Mouse (Mus musculus) midbrain, postnatal 0 days (tissue): ENCODE results near the gene Gm9376. TPM values are rescaled to one million over a fixed set of nuclear protein-coding genes. Genes with fewer than 3 reads are reported as not detected.

ENCODE experiments used
- ATAC-seq: fragments of 200-750 bp; cut with Nextera tagmentation; 2 replicates; pipeline ENCODE4 v1.8.0; 2017; ENCODE audit warnings: moderate number of reproducible peaks, mild to moderate bottlenecking, moderate TSS enrichment, moderate library complexity; ENCODE audit not compliant: low FRiP score
- DNase-seq: peaks from one replicate; pipeline ENCODE4 v3.0.0-alpha.2; 2015; ENCODE audit warnings: low spot score
- H3K27ac ChIP-seq: fragments of 300-500 bp; sonication (generic); 2 replicates; pipeline ENCODE4 v1.5.1; 2014; ENCODE audit warnings: low read depth, mild to moderate bottlenecking, low read length, mixed read lengths
- H3K27me3 ChIP-seq: fragments of 300-500 bp; sonication (generic); 2 replicates; pipeline ENCODE4 v1.6.1; 2014; ENCODE audit warnings: low read length, control low read depth, mixed read lengths; ENCODE audit not compliant: insufficient read depth
- H3K36me3 ChIP-seq: fragments of 300-500 bp; sonication (generic); 2 replicates; pipeline ENCODE4 v1.6.1; 2014; ENCODE audit warnings: low read length, control low read depth, mixed read lengths; ENCODE audit not compliant: insufficient read depth
- H3K4me1 ChIP-seq: fragments of 300-500 bp; sonication (generic); 2 replicates; pipeline ENCODE4 v1.6.1; 2014; ENCODE audit warnings: mild to moderate bottlenecking, control low read depth, antibody characterized with exemption, low read length, mixed read lengths; ENCODE audit not compliant: insufficient read depth
- H3K4me2 ChIP-seq: fragments of 300-500 bp; sonication (generic); 2 replicates; pipeline ENCODE4 v1.6.1; 2014; ENCODE audit warnings: low read depth, mild to moderate bottlenecking, low read length, mixed read lengths; ENCODE audit not compliant: poor library complexity, severe bottlenecking
- H3K4me3 ChIP-seq: fragments of 300-500 bp; sonication (generic); 2 replicates; pipeline ENCODE4 v1.5.1; 2014; ENCODE audit warnings: low read depth, mild to moderate bottlenecking, low read length, moderate library complexity
- H3K9ac ChIP-seq: fragments of 300-500 bp; sonication (generic); replicated peaks from 2 replicates; pipeline ENCODE4 v1.6.1; 2014; ENCODE audit warnings: mild to moderate bottlenecking, low read length, moderate library complexity, mixed read lengths; ENCODE audit not compliant: poor library complexity, severe bottlenecking
- H3K9me3 ChIP-seq: fragments of 300-500 bp; sonication (generic); 2 replicates; pipeline ENCODE4 v1.6.1; 2016; ENCODE audit warnings: low read length, control low read depth
- CTCF ChIP-seq: IDR thresholded peaks from 2 replicates; pipeline ENCODE4 v1.5.1; 2016; ENCODE audit warnings: antibody characterized with exemption, mild to moderate bottlenecking
- WGBS: fragments of 180-500 bp; shearing (Covaris S2); extraction: QIAGEN DNeasy Blood & Tissue Kit; methylation state at CpG from one replicate; pipeline ENCODE4 v1.1.7; 2014; 5-methylcytosine and 5-hydroxymethylcytosine counted together
- polyA plus RNA-seq: library from polyadenylated mRNA; unstranded; fragments of >200 nt; fragmentation: Nextera tagmentation; extraction: Ambion mirVana; gene quantifications from 2 replicates; pipeline ENCODE4 v1.2.1, GENCODE M21; 2015
- total RNA-seq: library from RNA; depleted of rRNA; stranded (reverse); fragments of >200 nt; gene quantifications from 2 replicates; pipeline ENCODE4 v1.2.3, GENCODE M21; 2014

Gm9376 gene
- total and polyA plus RNA-seq, 2 experiments from 2014 or later, result not detected

GRCm38 (mm10) chr14:118236886-118237289 lies 29.9 kb upstream of the Gm9376 start, which contains the start of gene Sox21:
Gene Sox21, minus strand, starts transcription at chr14:118237030.
- ATAC-seq, result peak; percentile 80
- peaks cover 38% of the 10 kb centered on the region for H3K27me3 ChIP-seq
- peak within 1 kb of the TSS; percentile 77 for H3K27ac ChIP-seq
- H3K4me1 ChIP-seq, result peaks cover 4% of the 10 kb centered on the region; the same call in 1 of the 2 replicates
- H3K9me3 ChIP-seq, result no peaks in the 10 kb centered on the region
- peak within 1 kb of the TSS; percentile 79 for H3K4me2 ChIP-seq
- peak within 1 kb of the TSS; percentile 57 for H3K4me3 ChIP-seq
- TF ChIP-seq CTCF, result no peak
- WGBS, result under 1% methylated on average over 34 of the region's 34 CpGs
- DNase-seq, result peak; percentile 75
- H3K9ac ChIP-seq, result peak within 1 kb of the TSS; percentile 57
- H3K36me3 ChIP-seq, result no peaks in the 10 kb centered on the region

DNA sequence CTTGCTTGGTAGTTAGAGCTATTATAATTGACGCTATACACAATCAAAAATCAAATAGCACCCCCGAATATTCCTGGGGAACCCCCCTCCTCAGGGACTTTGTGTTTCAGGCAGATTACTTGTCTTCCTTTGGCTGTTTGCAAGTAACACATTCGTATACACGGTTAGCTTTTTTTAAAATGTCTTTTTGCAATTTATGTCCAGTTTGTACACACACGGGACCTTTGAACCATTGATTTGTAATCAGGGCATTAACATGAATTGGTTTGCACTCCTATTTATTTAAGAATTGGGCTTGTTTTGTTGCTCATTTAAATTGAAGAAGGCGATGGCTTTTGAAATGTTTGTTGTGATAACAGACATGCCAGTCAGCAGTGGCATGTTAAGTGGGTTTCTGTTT lies 29.0 kb upstream of the Gm9376 start:
- Histone ChIP-seq H3K9me3 (no peaks in the 10 kb centered on the region), H3K36me3 (no peaks in the 10 kb centered on the region), H3K4me1 (peaks cover 4% of the 10 kb centered on the region; the same call in 1 of the 2 replicates), H3K27me3 (peaks cover 33% of the 10 kb centered on the region), H3K4me2 (peak overlapping the region; percentile 79), H3K4me3 (peak overlapping the region; percentile 57; the same call in 1 of the 2 replicates), H3K27ac (no peak overlapping the region), H3K9ac (no peak overlapping the region)
- TF ChIP-seq CTCF, result no peak
- DNase-seq, result no peak
- WGBS, result 14% methylated on average over 6 of the region's 6 CpGs
- ATAC-seq, result no peak

- H3K4me1 ChIP-seq, result peaks cover 4% of the 10 kb centered on the region; the same call in 1 of the 2 replicates
- no peak overlapping the region for H3K9ac ChIP-seq
- no peak overlapping the region for H3K4me3 ChIP-seq
- H3K27ac ChIP-seq, result no peak overlapping the region
- no peak overlapping the region for H3K4me2 ChIP-seq
- WGBS, result 11% methylated on average over 8 of the region's 8 CpGs
- peak; percentile 59 for TF ChIP-seq CTCF
- ATAC-seq, result no peak
- no peaks in the 10 kb centered on the region for H3K36me3 ChIP-seq
- no peaks in the 10 kb centered on the region for H3K9me3 ChIP-seq
- peaks cover 32% of the 10 kb centered on the region for H3K27me3 ChIP-seq
- no peak for DNase-seq
These were observed 27.4 kb upstream of the Gm9376 start for GRCm38 (mm10) chr14:118239351-118239750.

DNA sequence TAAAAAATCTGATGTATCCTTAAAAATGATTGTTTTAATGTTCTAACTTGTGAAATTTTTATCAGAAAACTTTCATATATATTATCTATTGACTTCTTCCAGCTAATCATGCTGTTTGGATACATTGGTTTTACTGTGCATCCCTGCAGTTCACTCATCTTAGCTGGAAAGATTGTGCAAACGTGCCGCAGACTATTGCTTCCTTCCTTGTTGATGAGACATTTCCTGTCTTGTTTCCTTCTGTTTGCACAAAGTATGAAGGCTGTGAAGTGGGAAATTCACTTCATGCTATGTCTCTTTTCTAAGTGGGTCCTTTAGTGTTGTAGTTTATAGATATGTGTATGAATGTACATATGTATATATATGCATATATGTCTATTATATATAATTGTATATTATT lies 25.3 kb upstream of the Gm9376 start:
- Histone ChIP-seq H3K4me3 (no peak overlapping the region), H3K4me1 (no peaks in the 10 kb centered on the region; the same call in 1 of the 2 replicates), H3K4me2 (no peak overlapping the region), H3K27ac (no peak overlapping the region), H3K9me3 (no peaks in the 10 kb centered on the region), H3K27me3 (peaks cover 14% of the 10 kb centered on the region), H3K36me3 (no peaks in the 10 kb centered on the region), H3K9ac (no peak overlapping the region)
- 87% methylated on average over 2 of the region's 2 CpGs for WGBS
- no peak for DNase-seq
- TF ChIP-seq CTCF, result no peak
- no peak for ATAC-seq

DNA sequence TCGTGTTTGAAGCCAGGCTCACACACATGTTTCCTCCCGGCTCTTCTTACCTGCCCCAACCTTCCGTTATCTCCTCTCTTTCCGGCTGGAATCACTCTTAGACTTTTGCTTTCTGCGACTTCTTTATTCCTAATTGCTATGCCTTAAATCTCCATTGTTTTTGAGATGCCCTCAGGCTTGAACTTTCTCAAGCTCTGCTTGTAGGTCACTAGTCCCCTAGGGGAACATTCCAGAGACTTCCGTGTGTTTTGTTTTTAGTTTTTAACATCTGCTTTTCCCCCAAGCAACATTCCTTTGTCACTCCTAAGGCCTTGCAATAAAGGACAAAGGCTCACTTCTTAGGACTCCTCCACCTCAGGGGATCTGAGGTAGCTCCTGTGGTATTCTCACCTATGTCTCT lies 13.4 kb upstream of the Gm9376 start:
- no peak for TF ChIP-seq CTCF
- Histone ChIP-seq H3K9me3 (no peaks in the 10 kb centered on the region), H3K4me2 (no peak overlapping the region), H3K9ac (no peak overlapping the region), H3K27me3 (no peaks in the 10 kb centered on the region), H3K4me3 (no peak overlapping the region), H3K36me3 (no peaks in the 10 kb centered on the region), H3K4me1 (no peaks in the 10 kb centered on the region), H3K27ac (no peak overlapping the region)
- ATAC-seq (no peak), DNase-seq (no peak)
- 91% methylated on average over 6 of the region's 6 CpGs for WGBS

DNA sequence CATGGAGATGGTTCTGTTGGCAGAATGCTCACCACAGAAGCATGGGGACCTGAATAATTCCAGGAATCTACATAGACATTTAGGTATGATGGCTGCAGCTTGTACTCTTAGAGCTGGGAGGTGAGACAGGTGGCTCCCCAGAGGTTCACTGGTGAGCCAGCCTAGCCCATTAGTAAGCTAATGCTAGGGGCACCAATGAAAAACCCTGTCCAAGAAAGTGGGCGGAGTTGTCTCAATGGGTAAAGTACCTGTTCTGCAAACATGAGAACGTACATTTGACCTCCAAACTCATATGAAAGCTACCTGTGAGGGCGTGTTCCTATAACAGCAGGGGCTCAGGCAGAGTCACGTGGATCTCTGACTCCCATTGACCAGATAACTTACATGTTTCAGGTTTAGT lies 2.1 kb downstream of the Gm9376 start:
- no peak overlapping the region for H3K4me3 ChIP-seq
- 94% methylated on average over 4 of the region's 4 CpGs for WGBS
- H3K36me3 ChIP-seq, result no peaks in the 10 kb centered on the region
- H3K27ac ChIP-seq, result no peak overlapping the region
- TF ChIP-seq CTCF, result no peak
- no peak overlapping the region for H3K9ac ChIP-seq
- no peak for DNase-seq
- no peaks in the 10 kb centered on the region for H3K9me3 ChIP-seq
- H3K4me2 ChIP-seq, result no peak overlapping the region
- no peak for ATAC-seq
- no peaks in the 10 kb centered on the region for H3K4me1 ChIP-seq
- H3K27me3 ChIP-seq, result no peaks in the 10 kb centered on the region
